Mouse (Mus musculus) urinary bladder, adult 2 months (tissue): ENCODE results near the gene Dnajc27. TPM values are rescaled to one million over a fixed set of nuclear protein-coding genes. Genes with fewer than 3 reads are reported as not detected.

Source experiments
- DNase-seq: peaks from one replicate; pipeline ENCODE4 v3.0.0; 2022; ENCODE audit warnings: low spot score
- polyA plus RNA-seq: library from polyadenylated mRNA; depleted of rRNA; stranded (reverse); fragments of >200 nt; gene quantifications from 2 replicates; pipeline ENCODE4 v1.2.3, GENCODE M21; 2012; rRNA removed

The Dnajc27 gene
- polyA plus RNA-seq, 1 experiment, result 10.3 TPM

- DNase-seq, result peak; percentile 51
Measured at GRCm38 (mm10) chr12:4080311-4080710, 2.1 kb upstream of the Dnajc27 start.

GRCm38 (mm10) chr12:4083441-4083840 lies 1.1 kb downstream of the Dnajc27 start:
- no peak for DNase-seq

- DNase-seq, result peak; percentile 29
Measured at GRCm38 (mm10) chr12:4107383-4107782, 25.0 kb downstream of the Dnajc27 start.

- no peak for DNase-seq
Measured at GRCm38 (mm10) chr12:4116132-4116531, 33.7 kb downstream of the Dnajc27 start.

GRCm38 (mm10) chr12:4117136-4117535 lies 34.8 kb downstream of the Dnajc27 start:
- no peak for DNase-seq

GRCm38 (mm10) chr12:4117579-4117978 lies 35.2 kb downstream of the Dnajc27 start:
- DNase-seq, result no peak

- no peak for DNase-seq
Measured at GRCm38 (mm10) chr12:4127346-4127745, 45.0 kb downstream of the Dnajc27 start.

- DNase-seq, result peak; percentile 43
Measured at GRCm38 (mm10) chr12:4132941-4133846, 50.8 kb downstream of the Dnajc27 start, which contains the start of gene Adcy3. Gene Adcy3, plus strand, starts transcription at chr12:4133103.

GRCm38 (mm10) chr12:4133847-4134212 lies 51.4 kb downstream of the Dnajc27 start:
- no peak for DNase-seq

- no peak for DNase-seq
Measured at GRCm38 (mm10) chr12:4143179-4143578, 60.8 kb downstream of the Dnajc27 start.

- DNase-seq, result no peak
Measured at GRCm38 (mm10) chr12:4150936-4151335, 68.6 kb downstream of the Dnajc27 start.

GRCm38 (mm10) chr12:4151969-4152368 lies 69.6 kb downstream of the Dnajc27 start:
- DNase-seq, result no peak

- DNase-seq, result no peak
Measured at GRCm38 (mm10) chr12:4157466-4157865, 75.1 kb downstream of the Dnajc27 start.

- no peak for DNase-seq
Measured at GRCm38 (mm10) chr12:4158179-4158578, 75.8 kb downstream of the Dnajc27 start.

GRCm38 (mm10) chr12:4158868-4159632 lies 76.7 kb downstream of the Dnajc27 start:
- DNase-seq, result no peak

Other genes with a start within 250 kb of the Dnajc27 start
- gene Pomc, start 127.6 kb upstream of the Dnajc27 start, polyA plus RNA-seq, result 0.41 and 0.69 TPM in 2 replicates
- gene Efr3b, start 43.7 kb upstream of the Dnajc27 start, polyA plus RNA-seq, result 1.6 and 1.8 TPM in 2 replicates
- gene Adcy3, start 50.5 kb downstream of the Dnajc27 start, polyA plus RNA-seq, result 4.2 and 6.5 TPM in 2 replicates
- gene Ptrhd1, start 151.4 kb downstream of the Dnajc27 start, polyA plus RNA-seq, result 3.1 and 3.5 TPM in 2 replicates
- 10.5 and 12.9 TPM in 2 replicates for gene Cenpo, start 151.7 kb downstream of the Dnajc27 start, polyA plus RNA-seq